Mouse (Mus musculus) adrenal gland, adult 2 months (tissue): ENCODE results near the gene Ceacam10. TPM values are rescaled to one million over a fixed set of nuclear protein-coding genes. Genes with fewer than 3 reads are reported as not detected.

ENCODE experiments used
- polyA plus RNA-seq: library from polyadenylated mRNA; depleted of rRNA; stranded (reverse); fragments of >200 nt; gene quantifications from 2 replicates; pipeline ENCODE4 v1.2.3, GENCODE M21; 2012; rRNA removed
- total RNA-seq, 2 experiments: library from RNA; stranded (reverse); gene quantifications; 2 replicates each; pipeline ENCODE4 v1.2.3; 2021

Gene Ceacam10
- total and polyA plus RNA-seq, 3 experiments: not detected

Other genes starting within 250 kb of the Ceacam10 start
- gene Irgq, start 246.5 kb upstream of the Ceacam10 start, total RNA-seq: 10 to 100 TPM; 21.2 to 23.7 TPM
- 20.8 and 23.5 TPM in 2 replicates for gene Irgq, start 246.5 kb upstream of the Ceacam10 start, polyA plus RNA-seq
- gene Pinlyp, start 231.1 kb upstream of the Ceacam10 start, total RNA-seq: not detected
- not detected in 2 replicates for gene Pinlyp, start 231.1 kb upstream of the Ceacam10 start, polyA plus RNA-seq
- gene Xrcc1, start 230.9 kb upstream of the Ceacam10 start, total RNA-seq: 10 to 100 TPM; 34.7 to 36.8 TPM
- 61.2 TPM in 2 replicates for gene Xrcc1, start 230.9 kb upstream of the Ceacam10 start, polyA plus RNA-seq
- gene Ethe1, start 189.7 kb upstream of the Ceacam10 start, total RNA-seq: 10 to 100 TPM; 34.8 to 37.5 TPM
- 32.1 and 33.8 TPM in 2 replicates for gene Ethe1, start 189.7 kb upstream of the Ceacam10 start, polyA plus RNA-seq
- under 1 TPM; 0.29 to 0.45 TPM for gene Zfp575, start 189.6 kb upstream of the Ceacam10 start, total RNA-seq
- gene Zfp575, start 189.6 kb upstream of the Ceacam10 start, polyA plus RNA-seq: 0.36 and 0.62 TPM in 2 replicates
- gene Phldb3, start 166.4 kb upstream of the Ceacam10 start, total RNA-seq: 1 to 10 TPM; 3.5 to 8.5 TPM
- gene Phldb3, start 166.4 kb upstream of the Ceacam10 start, polyA plus RNA-seq: 3.9 and 4.4 TPM in 2 replicates
- gene Lypd3, start 140.7 kb upstream of the Ceacam10 start, total RNA-seq: under 1 TPM; 0.79 to 0.84 TPM
- 1.9 TPM in 2 replicates for gene Lypd3, start 140.7 kb upstream of the Ceacam10 start, polyA plus RNA-seq
- gene Tex101, start 100.5 kb upstream of the Ceacam10 start, total RNA-seq: not detected
- not detected in 2 replicates for gene Tex101, start 100.5 kb upstream of the Ceacam10 start, polyA plus RNA-seq
- gene BC049730, start 68.0 kb upstream of the Ceacam10 start, total RNA-seq: not detected
- gene BC049730, start 68.0 kb upstream of the Ceacam10 start, polyA plus RNA-seq: not detected in 2 replicates
- gene Gm4763, start 50.3 kb upstream of the Ceacam10 start, total RNA-seq: not detected
- not detected in 2 replicates for gene Gm4763, start 50.3 kb upstream of the Ceacam10 start, polyA plus RNA-seq
- under 1 TPM in 1 of 2 experiments, not detected in 1; 0.17 TPM for gene Cd177, start 16.9 kb upstream of the Ceacam10 start, total RNA-seq
- gene Cd177, start 16.9 kb upstream of the Ceacam10 start, polyA plus RNA-seq: not detected in 2 replicates
- under 1 TPM in 1 of 2 experiments, not detected in 1; 0.97 TPM for gene Gm9844, start 85.0 kb downstream of the Ceacam10 start, total RNA-seq
- gene Gm9844, start 85.0 kb downstream of the Ceacam10 start, polyA plus RNA-seq: not detected in 2 replicates
- not detected for gene Lypd4, start 92.7 kb downstream of the Ceacam10 start, total RNA-seq
- gene Lypd4, start 92.7 kb downstream of the Ceacam10 start, polyA plus RNA-seq: not detected in 2 replicates
- gene Dmrtc2, start 92.9 kb downstream of the Ceacam10 start, total RNA-seq: not detected
- not detected in 2 replicates for gene Dmrtc2, start 92.9 kb downstream of the Ceacam10 start, polyA plus RNA-seq
- gene Rps19, start 107.2 kb downstream of the Ceacam10 start, total RNA-seq: 1,000 to 10,000 TPM in 1 of 2 experiments, 100 to 1,000 TPM in 1; 601 to 1,035 TPM
- 230 TPM in 2 replicates for gene Rps19, start 107.2 kb downstream of the Ceacam10 start, polyA plus RNA-seq
- gene Cd79a, start 120.2 kb downstream of the Ceacam10 start, total RNA-seq: under 1 TPM; 0.46 to 0.86 TPM
- gene Cd79a, start 120.2 kb downstream of the Ceacam10 start, polyA plus RNA-seq: 2.2 and 3.1 TPM in 2 replicates
- gene Arhgef1, start 125.7 kb downstream of the Ceacam10 start, total RNA-seq: 10 to 100 TPM; 71.4 to 79.3 TPM
- gene Arhgef1, start 125.7 kb downstream of the Ceacam10 start, polyA plus RNA-seq: 195 and 229 TPM in 2 replicates
- gene Gm4881, start 167.3 kb downstream of the Ceacam10 start, total RNA-seq: not detected
- not detected in 2 replicates for gene Gm4881, start 167.3 kb downstream of the Ceacam10 start, polyA plus RNA-seq
- gene Rabac1, start 195.5 kb downstream of the Ceacam10 start, total RNA-seq: 100 to 1,000 TPM; 251 to 383 TPM
- gene Rabac1, start 195.5 kb downstream of the Ceacam10 start, polyA plus RNA-seq: 735 and 788 TPM in 2 replicates
- gene Atp1a3, start 228.8 kb downstream of the Ceacam10 start, total RNA-seq: 100 to 1,000 TPM in 1 of 2 experiments, 10 to 100 TPM in 1; 59.1 to 147 TPM
- gene Atp1a3, start 228.8 kb downstream of the Ceacam10 start, polyA plus RNA-seq: 115 and 153 TPM in 2 replicates